Mouse (Mus musculus) liver, adult 2 months (tissue): ENCODE results near the gene Arid5b.

ENCODE experiments used
- CTCF ChIP-seq: fragments of 200-500 bp; IDR thresholded peaks from 2 replicates; pipeline ENCODE4 v1.5.1; 2011; ENCODE audit warnings: low read depth, low read length, control low read depth
- POLR2A ChIP-seq: fragments of 200-500 bp; IDR thresholded peaks from 2 replicates; pipeline ENCODE4 v1.6.1; 2011; ENCODE audit warnings: low read length, control low read depth; ENCODE audit not compliant: insufficient read depth; ENCODE audit errors: extremely low read depth

DNA sequence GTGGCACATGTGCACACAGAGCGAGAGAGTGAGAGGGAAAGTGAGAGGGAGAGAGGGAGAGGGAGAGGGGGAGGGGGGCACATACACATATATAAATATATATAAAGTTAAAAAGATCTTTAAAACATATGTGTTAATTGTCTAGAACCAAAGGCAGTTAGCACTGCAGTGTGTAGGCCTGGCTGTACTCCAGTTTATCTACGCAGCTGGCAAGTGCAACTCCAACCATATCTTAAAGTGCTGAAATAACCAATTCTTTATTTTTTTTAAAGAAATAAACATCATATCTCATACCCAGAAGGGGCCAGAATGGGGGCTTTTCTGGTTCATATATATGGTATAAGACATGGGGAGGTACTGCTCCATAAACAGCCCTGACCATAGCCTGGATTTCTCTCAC, 114.4 kb downstream of the Arid5b start:
- TF ChIP-seq CTCF (no peak), POLR2A (no peak)
